Mouse (Mus musculus) heart, postnatal 0 days (tissue): ENCODE data around the gene Pycard.

ENCODE experiments used
- CTCF ChIP-seq: IDR thresholded peaks from 2 replicates; pipeline ENCODE4 v1.5.1; 2016; ENCODE audit warnings: antibody characterized with exemption, control low read depth, low read depth
- EP300 ChIP-seq: IDR thresholded peaks from 2 replicates; pipeline ENCODE4 v1.6.1; 2016; ENCODE audit warnings: antibody characterized with exemption, low read depth

DNA sequence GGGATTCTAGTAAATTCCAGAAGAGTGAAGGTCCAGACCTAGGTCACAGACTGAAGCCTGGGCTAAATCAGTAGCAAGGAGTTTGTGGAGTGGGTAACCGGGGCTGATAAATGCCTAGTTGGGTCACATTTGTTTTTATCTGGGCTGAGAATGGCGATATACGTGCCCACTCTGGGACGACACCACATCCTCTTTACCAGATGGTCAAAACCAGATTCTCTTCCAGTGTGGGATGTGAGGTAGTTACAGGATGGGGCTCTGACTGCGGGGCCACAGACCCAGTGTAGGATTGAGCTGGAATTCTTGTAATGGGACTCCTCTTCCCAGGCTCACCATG lies 10.5 kb upstream of the Pycard start:
- no peak for TF ChIP-seq CTCF
- TF ChIP-seq EP300 = no peak
